Mouse (Mus musculus) kidney, postnatal 0 days (tissue): ENCODE results near the gene Dnah9. TPM values are rescaled to one million over a fixed set of nuclear protein-coding genes. Genes with fewer than 3 reads are reported as not detected.
A peak's percentile ranks its signal among the peaks of the same experiment; 100 is the strongest.

Experiments used
- ATAC-seq: fragments of 200-750 bp; cut with Nextera tagmentation; replicated peaks from 2 replicates; pipeline ENCODE4 v1.8.0; 2017; ENCODE audit warnings: low read depth, moderate number of reproducible peaks, moderate TSS enrichment, moderate library complexity; ENCODE audit not compliant: low FRiP score
- DNase-seq: peaks from one replicate; pipeline ENCODE4 v3.0.0-alpha.2; 2016; ENCODE audit warnings: low spot score
- H3K27ac ChIP-seq: fragments of 300-500 bp; sonication (generic); 2 replicates; pipeline ENCODE4 v1.5.1; 2014; ENCODE audit warnings: mild to moderate bottlenecking
- H3K27me3 ChIP-seq: fragments of 300-500 bp; sonication (generic); 2 replicates; pipeline ENCODE4 v1.6.1; 2014; ENCODE audit warnings: low read length, mixed read lengths; ENCODE audit not compliant: insufficient read depth
- H3K36me3 ChIP-seq: fragments of 300-500 bp; sonication (generic); 2 replicates; pipeline ENCODE4 v1.6.1; 2014; ENCODE audit warnings: low read length, mixed read lengths; ENCODE audit not compliant: insufficient read depth
- H3K4me1 ChIP-seq: fragments of 300-500 bp; sonication (generic); replicated peaks from 2 replicates; pipeline ENCODE4 v1.6.1; 2014; ENCODE audit warnings: antibody characterized with exemption, low read length, mixed read lengths; ENCODE audit not compliant: insufficient read depth
- H3K4me2 ChIP-seq: fragments of 300-500 bp; sonication (generic); 2 replicates; pipeline ENCODE4 v1.6.1; 2014; ENCODE audit warnings: mild to moderate bottlenecking, low read length, moderate library complexity, mixed read lengths
- H3K4me3 ChIP-seq: fragments of 300-500 bp; sonication (generic); replicated peaks from 2 replicates; pipeline ENCODE4 v1.5.1; 2014; ENCODE audit warnings: low read depth, low read length
- H3K9ac ChIP-seq: fragments of 300-500 bp; sonication (generic); 2 replicates; pipeline ENCODE4 v1.6.1; 2014; ENCODE audit warnings: low read depth, low read length
- H3K9me3 ChIP-seq: fragments of 300-500 bp; sonication (generic); replicated peaks from 2 replicates; pipeline ENCODE4 v1.6.1; 2016; ENCODE audit warnings: low read length, inconsistent platforms, mixed read lengths
- CTCF ChIP-seq: IDR thresholded peaks from 2 replicates; pipeline ENCODE4 v1.5.1; 2016; ENCODE audit warnings: antibody characterized with exemption, low read depth, mild to moderate bottlenecking, moderate library complexity
- WGBS: fragments of 180-500 bp; shearing (Covaris S2); extraction: QIAGEN DNeasy Blood & Tissue Kit; methylation state at CpG from one replicate; pipeline ENCODE4 v1.1.7; 2014; 5-methylcytosine and 5-hydroxymethylcytosine counted together
- polyA plus RNA-seq: library from polyadenylated mRNA; unstranded; fragments of >200 nt; fragmentation: Nextera tagmentation; extraction: Ambion mirVana; gene quantifications from 2 replicates; pipeline ENCODE4 v1.2.1, GENCODE M21; 2015

The Dnah9 gene
- polyA plus RNA-seq, 1 experiment from 2014 or later, result 0.09 TPM

GRCm38 (mm10) chr11:65820877-65821276, 347.5 kb downstream of the Dnah9 start:
- no peaks in the 10 kb centered on the region for H3K9me3 ChIP-seq
- no peak overlapping the region for H3K4me2 ChIP-seq
- H3K27ac ChIP-seq, result no peak overlapping the region
- peaks cover 20% of the 10 kb centered on the region for H3K36me3 ChIP-seq
- WGBS, result 12% methylated on average over 7 of the region's 7 CpGs
- TF ChIP-seq CTCF, result peak; percentile 85
- no peaks in the 10 kb centered on the region for H3K27me3 ChIP-seq
- no peak overlapping the region for H3K4me3 ChIP-seq
- H3K9ac ChIP-seq, result no peak overlapping the region
- H3K4me1 ChIP-seq, result no peaks in the 10 kb centered on the region
- peak; percentile 90 for DNase-seq
- peak; percentile 52; the same call in 1 of the 2 replicates for ATAC-seq

GRCm38 (mm10) chr11:65820280-65820679, 348.1 kb downstream of the Dnah9 start:
- H3K36me3 ChIP-seq, result peaks cover 25% of the 10 kb centered on the region
- H3K27me3 ChIP-seq, result no peaks in the 10 kb centered on the region
- WGBS, result 76% methylated on average over 5 of the region's 5 CpGs
- no peak overlapping the region for H3K9ac ChIP-seq
- ATAC-seq (peak; percentile 33; the same call in 1 of the 2 replicates), DNase-seq (peak; percentile 36)
- no peaks in the 10 kb centered on the region for H3K9me3 ChIP-seq
- no peak overlapping the region for H3K27ac ChIP-seq
- H3K4me2 ChIP-seq, result no peak overlapping the region
- peak; percentile 64 for TF ChIP-seq CTCF
- no peaks in the 10 kb centered on the region for H3K4me1 ChIP-seq
- no peak overlapping the region for H3K4me3 ChIP-seq

DNA sequence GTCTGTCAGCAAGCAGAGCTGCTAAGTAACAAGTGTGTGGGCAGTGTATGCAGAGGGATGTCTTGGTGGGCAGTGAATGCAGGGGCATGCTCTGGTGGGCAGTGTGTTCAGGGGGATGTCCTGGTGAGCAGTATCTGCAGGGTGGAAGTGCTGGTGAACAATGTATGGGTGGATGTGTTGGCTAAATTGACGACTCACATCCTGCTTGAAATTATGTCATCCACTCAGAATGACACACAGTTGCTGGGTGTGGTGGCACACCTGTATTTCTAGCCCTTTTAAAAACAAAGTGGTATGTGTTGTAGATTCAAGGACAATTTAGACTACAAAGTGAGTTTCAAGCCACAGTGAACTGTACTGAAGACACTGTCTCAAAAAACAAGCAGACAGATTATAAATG, 350.2 kb downstream of the Dnah9 start:
- Histone ChIP-seq H3K4me1 (no peaks in the 10 kb centered on the region), H3K4me3 (no peak overlapping the region), H3K36me3 (peaks cover 28% of the 10 kb centered on the region), H3K9ac (no peak overlapping the region), H3K27me3 (no peaks in the 10 kb centered on the region), H3K27ac (no peak overlapping the region), H3K9me3 (no peaks in the 10 kb centered on the region), H3K4me2 (no peak overlapping the region)
- WGBS, result 43% methylated on average over 1 of the region's 1 CpGs
- no peak for DNase-seq
- ATAC-seq, result no peak
- TF ChIP-seq CTCF, result no peak

DNA sequence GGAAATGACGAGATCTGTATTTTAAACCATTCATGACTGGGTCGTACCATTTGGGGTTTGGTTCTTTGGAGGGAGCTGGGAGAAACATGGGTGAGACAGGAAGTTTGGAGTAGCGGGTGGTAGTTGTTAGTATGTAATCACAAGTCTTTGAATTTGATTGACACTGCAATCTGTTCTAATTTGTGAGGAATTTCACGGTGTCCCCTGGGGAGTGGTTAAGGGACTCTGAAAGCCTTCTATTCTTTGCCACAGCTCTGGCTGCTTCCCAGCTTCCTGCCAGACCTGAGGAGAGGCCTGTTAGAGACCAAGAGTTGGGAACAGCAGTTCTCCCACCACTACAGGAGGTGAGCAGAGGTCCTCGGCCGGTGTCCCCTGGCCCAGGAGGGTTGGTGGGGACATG, 352.1 kb downstream of the Dnah9 start:
- H3K9ac ChIP-seq, result no peak overlapping the region
- ATAC-seq (no peak), DNase-seq (no peak)
- no peak for TF ChIP-seq CTCF
- WGBS, result 69% methylated on average over 6 of the region's 6 CpGs
- H3K4me1 ChIP-seq, result no peaks in the 10 kb centered on the region
- H3K4me2 ChIP-seq, result no peak overlapping the region
- no peak overlapping the region for H3K27ac ChIP-seq
- no peaks in the 10 kb centered on the region for H3K9me3 ChIP-seq
- peaks cover 27% of the 10 kb centered on the region for H3K36me3 ChIP-seq
- no peak overlapping the region for H3K4me3 ChIP-seq
- no peaks in the 10 kb centered on the region for H3K27me3 ChIP-seq

DNA sequence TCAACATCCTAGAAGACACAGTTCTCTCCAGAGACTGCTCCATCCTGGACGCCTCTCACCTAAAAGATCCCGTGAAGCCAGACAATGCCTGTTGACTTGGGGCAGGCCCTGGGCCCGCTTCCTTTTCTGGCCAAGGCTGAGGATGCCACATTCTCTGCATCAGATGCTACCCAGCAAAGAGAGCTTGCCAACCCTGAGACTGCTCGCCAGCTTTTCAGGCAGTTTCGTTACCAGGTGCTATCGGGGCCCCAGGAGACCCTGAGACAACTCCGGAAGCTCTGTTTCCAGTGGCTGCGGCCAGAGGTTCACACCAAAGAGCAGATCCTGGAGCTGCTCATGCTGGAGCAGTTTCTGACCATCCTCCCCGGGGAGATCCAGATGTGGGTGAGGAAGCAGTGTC, 354.0 kb downstream of the Dnah9 start:
- H3K4me3 ChIP-seq, result no peak overlapping the region
- no peak for TF ChIP-seq CTCF
- no peak overlapping the region for H3K27ac ChIP-seq
- 85% methylated on average over 9 of the region's 9 CpGs for WGBS
- H3K36me3 ChIP-seq, result peaks cover 27% of the 10 kb centered on the region
- no peak for DNase-seq
- no peak for ATAC-seq
- no peaks in the 10 kb centered on the region for H3K27me3 ChIP-seq
- no peak overlapping the region for H3K4me2 ChIP-seq
- no peak overlapping the region for H3K9ac ChIP-seq
- H3K4me1 ChIP-seq, result no peaks in the 10 kb centered on the region
- H3K9me3 ChIP-seq, result no peaks in the 10 kb centered on the region

GRCm38 (mm10) chr11:65812088-65812487, 356.3 kb downstream of the Dnah9 start:
- H3K9ac ChIP-seq, result no peak overlapping the region
- TF ChIP-seq CTCF, result no peak
- H3K36me3 ChIP-seq, result peaks cover 23% of the 10 kb centered on the region
- DNase-seq (no peak), ATAC-seq (no peak)
- no peaks in the 10 kb centered on the region for H3K9me3 ChIP-seq
- no peaks in the 10 kb centered on the region for H3K27me3 ChIP-seq
- 58% methylated on average over 5 of the region's 5 CpGs for WGBS
- H3K4me1 ChIP-seq, result 0 out of 2 replicates have a peak, but pooled peaks cover 3% of the 10 kb centered on the region
- H3K4me3 ChIP-seq, result no peak overlapping the region
- H3K4me2 ChIP-seq, result no peak overlapping the region
- H3K27ac ChIP-seq, result no peak overlapping the region

- Histone ChIP-seq H3K36me3 (no peaks in the 10 kb centered on the region), H3K4me1 (0 out of 2 replicates have a peak, but pooled peaks cover 3% of the 10 kb centered on the region), H3K27ac (peak overlapping the region; percentile 87), H3K9ac (peak overlapping the region; percentile 85), H3K4me3 (peak overlapping the region; percentile 84), H3K27me3 (no peaks in the 10 kb centered on the region), H3K4me2 (peak overlapping the region; percentile 98), H3K9me3 (no peaks in the 10 kb centered on the region)
- 45% methylated on average over 7 of the region's 7 CpGs for WGBS
- ATAC-seq (no peak), DNase-seq (no peak)
- TF ChIP-seq CTCF, result no peak
These were observed 360.8 kb downstream of the Dnah9 start for GRCm38 (mm10) chr11:65807601-65808000.
